Mouse (Mus musculus): Measurements from ENCODE around the gene Gse1.

DNA sequence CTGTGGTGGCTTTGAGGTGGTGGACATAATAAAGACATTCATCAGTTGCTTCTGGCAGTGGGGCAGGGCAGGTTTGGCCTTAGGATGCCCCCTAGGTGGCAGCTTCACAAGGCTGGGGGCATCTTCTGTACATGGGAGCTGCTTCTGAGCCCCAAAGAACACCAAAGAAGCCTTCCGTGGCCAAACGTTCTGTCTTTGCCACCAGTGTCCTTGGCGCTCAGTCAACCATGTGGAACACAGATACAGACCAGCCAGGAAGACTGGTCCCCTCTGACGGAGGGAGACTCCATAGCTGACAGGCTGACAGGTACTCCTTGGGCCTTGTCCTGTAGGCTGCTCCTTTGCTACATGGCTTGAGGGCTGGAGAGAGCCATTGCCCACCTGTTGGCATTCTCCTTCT is 45.2 kb downstream of the Gse1 start:
- TF ChIP-seq CTCF (IDR thresholded peaks at IDR 0.05; ENCODE audit: borderline replicate concordance, extremely low read depth, insufficient read depth, insufficient read length) (no peak), POLR2A (IDR thresholded peaks at IDR 0.05; ENCODE audit: borderline replicate concordance, extremely low read depth, insufficient read depth, insufficient read length, poor library complexity, severe bottlenecking) (no peak)

All from brain, embryonic 14.5 days (tissue).